Mouse (Mus musculus): ENCODE measurements around the gene 1110008L16Rik.
A peak's percentile ranks its signal among the peaks of the same experiment; 100 is the strongest.
"Not testable (repeated sequence)": the region's sequence is repeated elsewhere in the genome, so short reads cannot be mapped to it uniquely, and the experiment has no call there.

The 1110008L16Rik gene

DNA sequence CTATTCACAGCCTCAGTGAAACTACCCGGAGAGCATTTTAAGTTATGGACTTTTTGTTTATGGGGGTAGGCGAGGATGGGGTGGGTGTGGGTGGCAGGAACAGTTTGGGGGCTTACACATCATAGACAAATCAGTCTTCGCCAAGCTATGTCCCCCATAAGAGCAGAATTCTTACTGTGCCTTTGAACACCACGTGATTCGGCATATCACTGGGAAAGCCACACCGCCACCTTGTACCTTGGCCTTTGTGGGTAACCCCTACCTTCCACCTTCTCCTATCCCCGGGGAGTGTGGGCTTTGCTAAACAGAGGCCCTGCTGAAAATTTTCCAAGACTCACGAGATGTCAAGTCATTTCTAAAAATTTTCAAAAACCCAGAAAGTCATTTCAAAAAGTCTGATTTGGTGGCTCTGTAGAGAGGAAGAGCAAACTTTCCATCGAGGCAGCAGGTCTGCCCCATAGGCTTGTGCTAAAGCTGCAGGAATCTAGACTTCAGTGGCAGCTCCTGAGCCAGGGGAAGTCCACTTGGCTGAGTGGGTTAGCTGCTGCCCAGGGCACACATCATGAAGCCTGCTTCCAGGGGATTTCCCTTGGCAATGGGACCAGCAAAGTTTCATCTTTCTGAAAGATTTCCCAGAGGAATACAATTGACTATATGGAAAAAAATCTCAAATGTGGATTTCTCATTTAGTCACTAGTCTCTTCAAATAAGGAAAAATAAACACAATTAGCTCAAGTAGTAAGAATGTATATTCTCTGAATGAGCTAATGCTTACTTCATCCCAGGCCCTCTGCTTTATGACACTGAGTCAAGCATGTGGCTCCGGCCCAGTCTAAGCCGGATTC lies 93.6 kb downstream of the 1110008L16Rik start:
- DNase-seq (ENCODE audit: low spot score): no peak

DNA sequence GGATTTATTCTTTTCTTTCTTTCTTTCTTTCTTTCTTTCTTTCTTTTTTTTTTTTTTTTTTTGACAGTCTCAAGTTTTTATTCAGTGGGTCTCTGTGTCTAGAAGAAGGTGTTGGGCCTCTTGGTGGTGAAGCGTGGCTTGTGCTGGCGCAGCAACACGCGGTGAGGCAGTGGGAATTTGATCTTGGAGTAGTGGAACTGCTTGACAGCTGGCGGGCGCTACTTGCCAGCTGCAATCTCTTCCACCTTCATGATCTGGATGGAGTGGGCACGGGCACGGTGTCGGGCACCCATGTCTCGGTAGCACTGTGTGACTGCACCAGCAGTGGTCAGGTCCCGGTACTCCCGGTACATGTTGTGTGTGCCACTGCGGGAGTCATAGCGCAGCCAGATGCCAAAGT lies 96.2 kb downstream of the 1110008L16Rik start:
- not testable (repeated sequence) for DNase-seq (ENCODE audit: low spot score)

DNA sequence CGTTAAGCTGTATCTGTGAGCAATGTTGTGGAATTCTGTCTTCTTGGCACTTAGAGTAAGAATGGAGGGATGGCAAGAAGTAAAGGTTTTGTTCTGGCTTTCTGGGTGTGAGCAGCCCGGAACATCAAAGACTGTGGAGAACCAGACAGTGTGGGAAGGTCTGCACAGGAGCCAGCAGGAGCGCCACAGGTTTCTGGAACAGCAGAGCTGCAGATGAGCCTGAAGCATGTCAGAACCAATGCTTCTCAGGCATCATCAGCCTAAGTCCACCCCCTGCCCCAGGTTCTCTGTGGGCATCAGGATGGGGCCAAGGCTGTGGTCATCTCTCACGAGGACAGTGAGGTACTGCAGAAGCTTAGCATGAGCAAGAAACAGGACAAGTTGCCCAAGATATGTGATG lies 97.2 kb downstream of the 1110008L16Rik start:
- DNase-seq (ENCODE audit: low spot score): no peak

- no peak for DNase-seq (ENCODE audit: low spot score)
Observed at GRCm38 (mm10) chr12:55397544-55398239, 98.3 kb downstream of the 1110008L16Rik start.

GRCm38 (mm10) chr12:55398240-55399127 lies 99.1 kb downstream of the 1110008L16Rik start:
- DNase-seq (ENCODE audit: low spot score): peak; percentile 91

- DNase-seq (ENCODE audit: low spot score): no peak
Observed at GRCm38 (mm10) chr12:55399128-55399677, 99.8 kb downstream of the 1110008L16Rik start.

- no peak for DNase-seq (ENCODE audit: low spot score)
Observed at GRCm38 (mm10) chr12:55407888-55408287, 108.5 kb downstream of the 1110008L16Rik start.

DNA sequence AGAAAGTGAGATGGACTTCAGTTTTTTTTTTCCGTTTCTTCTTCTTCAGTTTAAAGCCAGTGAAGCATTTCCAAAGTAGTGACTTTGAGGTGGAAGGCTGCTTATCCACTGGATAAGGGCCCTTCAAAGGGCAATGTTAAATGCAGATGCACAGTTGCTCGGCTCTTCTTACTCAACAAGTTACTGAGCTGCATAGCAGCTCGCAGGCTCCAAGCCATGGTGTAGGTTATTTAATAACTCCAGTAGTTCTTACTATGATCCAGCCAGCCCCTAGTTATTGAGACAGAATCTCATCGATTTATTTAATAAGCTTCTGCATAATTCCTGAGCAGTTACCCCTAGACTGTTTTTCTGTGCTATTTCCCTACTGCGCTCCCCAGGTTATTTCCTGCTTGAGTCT lies 115.9 kb downstream of the 1110008L16Rik start:
- no peak for DNase-seq (ENCODE audit: low spot score)

- DNase-seq (ENCODE audit: low spot score): no peak
Observed at GRCm38 (mm10) chr12:55415762-55416161, 116.4 kb downstream of the 1110008L16Rik start.

- DNase-seq (ENCODE audit: low spot score): no peak
Observed at GRCm38 (mm10) chr12:55420220-55420619, 120.8 kb downstream of the 1110008L16Rik start.

DNA sequence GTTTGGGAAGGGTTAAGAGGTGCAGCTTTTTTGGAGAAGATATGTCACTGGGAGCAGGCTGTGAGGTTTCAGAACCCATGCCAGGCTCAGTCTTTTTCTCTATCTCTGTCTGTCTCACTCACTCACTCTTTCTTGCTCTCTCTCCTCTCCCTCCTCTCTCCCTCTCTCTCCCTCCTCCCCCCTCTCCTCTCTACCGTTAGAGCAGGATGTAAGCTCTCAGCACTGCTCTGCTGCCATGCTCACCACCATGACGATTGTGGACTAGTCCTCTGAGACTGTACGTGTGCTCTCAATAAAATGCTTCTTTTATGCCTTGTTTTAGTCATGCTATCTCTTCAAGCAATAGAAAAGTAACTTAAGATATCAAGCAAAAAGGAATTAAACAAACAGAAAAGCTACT lies 122.7 kb downstream of the 1110008L16Rik start:
- DNase-seq (ENCODE audit: low spot score): no peak

- DNase-seq (ENCODE audit: low spot score): no peak
Observed at GRCm38 (mm10) chr12:55426300-55426699, 126.9 kb downstream of the 1110008L16Rik start.

- no peak for DNase-seq (ENCODE audit: low spot score)
Observed at GRCm38 (mm10) chr12:55429201-55429600, 129.8 kb downstream of the 1110008L16Rik start.

- no peak for DNase-seq (ENCODE audit: low spot score)
Observed at GRCm38 (mm10) chr12:55429956-55430355, 130.6 kb downstream of the 1110008L16Rik start.

Data from testis, postnatal 10 days (tissue).